In the genomic region with DNA sequence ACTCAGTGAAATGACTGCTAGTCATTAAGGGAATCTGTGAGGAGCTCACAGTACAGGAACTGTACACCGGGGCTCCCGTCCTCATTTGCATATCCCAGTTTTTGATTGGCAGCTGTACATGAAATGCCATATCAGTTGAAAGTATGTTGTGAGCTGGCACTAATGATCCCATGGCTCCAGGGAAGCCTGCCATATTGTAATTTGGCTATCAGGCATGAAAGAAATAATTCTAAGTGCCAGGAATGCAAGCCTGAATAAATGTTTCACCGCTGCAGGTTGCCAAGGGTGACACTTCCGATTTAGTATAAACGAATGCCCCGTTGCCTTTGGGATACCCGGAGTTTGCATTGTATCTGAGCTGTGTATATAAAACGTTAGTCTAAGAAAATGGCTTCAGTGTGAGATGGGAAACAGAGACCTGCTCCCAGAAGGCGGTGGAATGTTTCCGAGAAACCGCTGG, we compare ENCODE assay signal across 11 mouse cellular contexts.
DNase-seq lines count a peak whose midpoint lies in the region; ATAC-seq and TF ChIP-seq lines count a peak whose summit lies in the region.
"Had no signal": no experiment of that assay in that cellular context is flagged by ENCODE, and none has a peak within 500 bp of the region (broad histone marks: within the 10 kb centered on the region; RNA-seq: fewer than 3 reads in every experiment).

No protein-coding gene starts in this region.

- peak; percentile 27 for DNase-seq in embryo, embryonic 10.5 days (ENCODE audit: low spot score)
- no peak for DNase-seq in embryo, embryonic 9.5 days (ENCODE audit: extremely low spot score)
- DNase-seq in stomach, postnatal 0 days (ENCODE audit: low spot score) = no peak
- no peak for DNase-seq in adrenal gland, postnatal 14 days
- DNase-seq in gastrocnemius, adult 8-10 months (ENCODE audit: low spot score in 2 of 2) = no peak
- no peak for DNase-seq in adrenal gland, adult 2 months
- DNase-seq: heart, adult 18-20 months; kidney, adult 11 months had no signal

- no peak overlapping the region for H3K4me3 ChIP-seq in stomach, embryonic 14.5 days (ENCODE audit: low read depth, low read length)
- no peak overlapping the region for H3K4me3 ChIP-seq in stomach, postnatal 0 days (ENCODE audit: low read depth, low read length)
- H3K4me3 ChIP-seq in limb, embryonic 12.5 days (replicated peaks) = no peak overlapping the region

- H3K4me1 ChIP-seq in stomach, embryonic 14.5 days (ENCODE audit: control insufficient read depth, insufficient read depth, low read length) = peaks cover 27% of the 10 kb centered on the region
- H3K4me1 ChIP-seq in stomach, postnatal 0 days (replicated peaks; ENCODE audit: control insufficient read depth, insufficient read depth) = no peaks in the 10 kb centered on the region
- H3K4me1 ChIP-seq in limb, embryonic 12.5 days (replicated peaks) = peaks cover 43% of the 10 kb centered on the region

- peak overlapping the region; percentile 62; the same call in 1 of the 2 replicates for H3K27ac ChIP-seq in stomach, embryonic 14.5 days (ENCODE audit: low read length)
- no peak overlapping the region for H3K27ac ChIP-seq in stomach, postnatal 0 days (replicated peaks)
- H3K27ac ChIP-seq in limb, embryonic 12.5 days = peak overlapping the region; percentile 66

- no peak for ATAC-seq in stomach, embryonic 14.5 days (ENCODE audit: insufficient number of reproducible peaks, insufficient read depth, low FRiP score, low read depth)
- no peak for ATAC-seq in stomach, postnatal 0 days (ENCODE audit: low FRiP score, low TSS enrichment)
- ATAC-seq in limb, embryonic 12.5 days (ENCODE audit: insufficient number of reproducible peaks, insufficient read depth, low FRiP score, low TSS enrichment, low read depth) = no peak
- ATAC-seq: Patski had no signal

- H3K4me2 ChIP-seq in stomach, embryonic 14.5 days (replicated peaks; ENCODE audit: low read depth, low read length) = peak overlapping the region; percentile 10; the same call in 1 of the 2 replicates
- no peak overlapping the region for H3K4me2 ChIP-seq in stomach, postnatal 0 days (replicated peaks; ENCODE audit: low read depth)
- H3K4me2 ChIP-seq in limb, embryonic 12.5 days = no peak overlapping the region

- no peak overlapping the region for H3K9ac ChIP-seq in stomach, embryonic 14.5 days (replicated peaks; ENCODE audit: low read depth, low read length)
- no peak overlapping the region for H3K9ac ChIP-seq in stomach, postnatal 0 days (ENCODE audit: low read length)
- no peak overlapping the region for H3K9ac ChIP-seq in limb, embryonic 12.5 days (replicated peaks)

- H3K27me3 ChIP-seq in stomach, embryonic 14.5 days (ENCODE audit: control insufficient read depth, insufficient read depth, low read length) = no peaks in the 10 kb centered on the region
- H3K27me3 ChIP-seq in stomach, postnatal 0 days (ENCODE audit: control insufficient read depth, insufficient read depth, low read length) = no peaks in the 10 kb centered on the region
- H3K27me3 ChIP-seq in limb, embryonic 12.5 days = peaks cover 11% of the 10 kb centered on the region
- H3K27me3 ChIP-seq: Patski had no signal

- H3K36me3 ChIP-seq in stomach, embryonic 14.5 days (ENCODE audit: control insufficient read depth, insufficient read depth, low read length) = no peaks in the 10 kb centered on the region
- H3K36me3 ChIP-seq in stomach, postnatal 0 days (ENCODE audit: control insufficient read depth, insufficient read depth, low read length) = no peaks in the 10 kb centered on the region
- no peaks in the 10 kb centered on the region for H3K36me3 ChIP-seq in limb, embryonic 12.5 days

- no peaks in the 10 kb centered on the region for H3K9me3 ChIP-seq in stomach, embryonic 14.5 days (ENCODE audit: control insufficient read depth, low read depth, low read length)
- no peaks in the 10 kb centered on the region for H3K9me3 ChIP-seq in stomach, postnatal 0 days (ENCODE audit: control insufficient read depth, low read length)
- H3K9me3 ChIP-seq in limb, embryonic 12.5 days = no peaks in the 10 kb centered on the region

- 27% methylated on average over 11 of the region's 11 CpGs for WGBS in stomach, embryonic 14.5 days
- WGBS in stomach, postnatal 0 days = 32% methylated on average over 11 of the region's 11 CpGs
- WGBS in limb, embryonic 12.5 days = 56% methylated on average over 11 of the region's 11 CpGs

- TF ChIP-seq CTCF in stomach, postnatal 0 days (IDR thresholded peaks at IDR 0.05; ENCODE audit: low read depth) = no peak

- no peak for TF ChIP-seq EP300 in stomach, postnatal 0 days (optimal IDR thresholded peaks at IDR 0.05)
